Mouse (Mus musculus): Measurements from ENCODE around the gene Atp6v0e.

Gene Atp6v0e

GRCm38 (mm10) chr17:26662978-26663683 is at the start of gene Atp6v0e:
Gene Atp6v0e (plus strand): TSS chr17:26663231.
- peak; percentile 92 to 94 for DNase-seq

- DNase-seq = no peak
These were observed 48.7 kb upstream of the Atp6v0e start for GRCm38 (mm10) chr17:26614286-26614685.

- no peak for DNase-seq
These were observed 48.1 kb upstream of the Atp6v0e start for GRCm38 (mm10) chr17:26614708-26615486.

GRCm38 (mm10) chr17:26616696-26617095 is 46.3 kb upstream of the Atp6v0e start:
- peak; percentile 91 to 92 for DNase-seq

GRCm38 (mm10) chr17:26618498-26618897 is 44.5 kb upstream of the Atp6v0e start:
- no peak for DNase-seq

- no peak for DNase-seq
These were observed 43.5 kb upstream of the Atp6v0e start for GRCm38 (mm10) chr17:26619577-26619976.

- DNase-seq = no peak
These were observed 42.7 kb upstream of the Atp6v0e start for GRCm38 (mm10) chr17:26620292-26620691.

- peak; percentile 92 to 93 for DNase-seq
These were observed 42.0 kb upstream of the Atp6v0e start for GRCm38 (mm10) chr17:26620786-26621766.

GRCm38 (mm10) chr17:26621912-26622311 is 41.1 kb upstream of the Atp6v0e start:
- no peak for DNase-seq

- no peak for DNase-seq
These were observed 39.0 kb upstream of the Atp6v0e start for GRCm38 (mm10) chr17:26623991-26624390.

- no peak for DNase-seq
These were observed 38.0 kb upstream of the Atp6v0e start for GRCm38 (mm10) chr17:26624999-26625398.

GRCm38 (mm10) chr17:26625521-26626010 is 37.5 kb upstream of the Atp6v0e start:
- no peak for DNase-seq

GRCm38 (mm10) chr17:26628479-26628878 is 34.6 kb upstream of the Atp6v0e start:
- no peak for DNase-seq

- no peak for DNase-seq
These were observed 34.1 kb upstream of the Atp6v0e start for GRCm38 (mm10) chr17:26628936-26629335.

GRCm38 (mm10) chr17:26631811-26632327 is 31.2 kb upstream of the Atp6v0e start:
- DNase-seq = no peak

- peak in 1 of 2 experiments; percentile 11 for DNase-seq
These were observed 29.8 kb upstream of the Atp6v0e start for GRCm38 (mm10) chr17:26633186-26633585.

GRCm38 (mm10) chr17:26633926-26634325 is 29.1 kb upstream of the Atp6v0e start:
- peak; percentile 30 to 52 for DNase-seq

- DNase-seq = no peak
These were observed 28.5 kb upstream of the Atp6v0e start for GRCm38 (mm10) chr17:26634539-26634938.

- no peak for DNase-seq
These were observed 27.1 kb upstream of the Atp6v0e start for GRCm38 (mm10) chr17:26635951-26636350.

GRCm38 (mm10) chr17:26637851-26638250 is 25.2 kb upstream of the Atp6v0e start:
- peak; percentile 90 to 95 for DNase-seq

- DNase-seq = peak; percentile 75 to 89
These were observed 24.4 kb upstream of the Atp6v0e start for GRCm38 (mm10) chr17:26638655-26639054.

- no peak for DNase-seq
These were observed 23.2 kb upstream of the Atp6v0e start for GRCm38 (mm10) chr17:26639791-26640190.

Data from kidney, adult 8-10 months (tissue).